Mouse (Mus musculus) spleen, adult 10 weeks (tissue): ENCODE data around the gene Fam214b. TPM values are rescaled to one million over a fixed set of nuclear protein-coding genes. Genes with fewer than 3 reads are reported as not detected.

Experiments
- polyA plus RNA-seq: library from polyadenylated mRNA; stranded (reverse); fragments of 350-450 nt; fragmentation: Illumina TruSeq; extraction: RNeasy Lipid Tissue Mini Kit (QIAGEN cat#74804); gene quantifications from one replicate; pipeline ENCODE4 v1.2.3, GENCODE M21; 2015; ENCODE audit warnings: low replicate concordance; ENCODE audit not compliant: insufficient read depth

Gene Fam214b
- 15.0 TPM for polyA plus RNA-seq

GRCm38 (mm10) chr4:43045659-43046302, at the start of gene Fam214b:
Gene Fam214b, minus strand, starts transcription at chr4:43046220.

GRCm38 (mm10) chr4:43058753-43059654, 13.0 kb upstream of the Fam214b start, which contains the start of gene Unc13b:
Gene Unc13b, plus strand, starts transcription at chr4:43058953.

GRCm38 (mm10) chr4:43031237-43031995, 14.6 kb downstream of the Fam214b start, which contains the start of gene Stoml2:
Gene Stoml2, minus strand, starts transcription at chr4:43031710.

DNA sequence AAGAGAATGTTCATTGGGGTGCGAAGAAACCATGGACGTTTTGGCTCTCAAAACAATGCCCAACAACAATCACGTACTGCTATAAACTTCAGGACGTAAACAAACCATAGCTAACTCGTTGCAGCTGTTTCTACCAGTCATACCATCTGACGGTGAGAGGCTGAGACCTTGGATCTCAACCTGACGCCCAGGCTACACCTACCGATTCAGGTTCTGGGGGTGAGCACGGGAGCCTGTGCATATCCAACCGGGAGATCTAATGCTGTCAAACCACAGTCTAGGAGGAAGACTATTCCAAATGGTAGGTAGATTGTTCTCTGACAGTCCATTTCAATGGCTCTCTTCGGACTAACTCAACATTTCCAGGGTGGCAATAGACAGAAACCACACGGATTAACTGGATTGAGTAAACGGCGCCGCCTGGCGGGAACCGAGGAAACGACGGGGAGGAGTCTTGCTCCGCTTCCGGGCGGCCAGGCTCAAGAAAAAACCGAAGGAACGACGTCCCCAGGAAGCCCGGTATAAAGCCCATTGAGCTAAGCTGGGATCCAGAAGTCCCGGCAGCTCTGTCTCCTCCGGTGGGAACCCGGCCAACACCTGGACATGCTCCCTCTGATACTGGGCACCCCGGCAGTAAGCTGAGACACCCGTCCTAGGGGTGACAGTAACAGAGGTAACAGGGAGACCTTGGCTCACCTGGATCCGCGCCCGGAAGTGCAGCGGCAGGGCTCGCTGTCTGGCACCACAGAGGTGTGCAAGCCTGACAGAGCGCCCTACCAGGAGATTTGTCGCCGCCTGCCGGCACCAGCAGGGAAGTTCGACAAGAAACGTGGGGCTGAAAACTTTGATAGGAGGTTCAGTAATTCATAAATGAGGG, 20.7 kb downstream of the Fam214b start, which contains the start of gene Pigo:
Pigo (minus strand) TSS at position 736 of the 877 bp plus-strand sequence.

GRCm38 (mm10) chr4:43010161-43011038, 35.6 kb downstream of the Fam214b start, which contains the start of gene Fancg:
Gene Fancg, minus strand, starts transcription at chr4:43010506.

DNA sequence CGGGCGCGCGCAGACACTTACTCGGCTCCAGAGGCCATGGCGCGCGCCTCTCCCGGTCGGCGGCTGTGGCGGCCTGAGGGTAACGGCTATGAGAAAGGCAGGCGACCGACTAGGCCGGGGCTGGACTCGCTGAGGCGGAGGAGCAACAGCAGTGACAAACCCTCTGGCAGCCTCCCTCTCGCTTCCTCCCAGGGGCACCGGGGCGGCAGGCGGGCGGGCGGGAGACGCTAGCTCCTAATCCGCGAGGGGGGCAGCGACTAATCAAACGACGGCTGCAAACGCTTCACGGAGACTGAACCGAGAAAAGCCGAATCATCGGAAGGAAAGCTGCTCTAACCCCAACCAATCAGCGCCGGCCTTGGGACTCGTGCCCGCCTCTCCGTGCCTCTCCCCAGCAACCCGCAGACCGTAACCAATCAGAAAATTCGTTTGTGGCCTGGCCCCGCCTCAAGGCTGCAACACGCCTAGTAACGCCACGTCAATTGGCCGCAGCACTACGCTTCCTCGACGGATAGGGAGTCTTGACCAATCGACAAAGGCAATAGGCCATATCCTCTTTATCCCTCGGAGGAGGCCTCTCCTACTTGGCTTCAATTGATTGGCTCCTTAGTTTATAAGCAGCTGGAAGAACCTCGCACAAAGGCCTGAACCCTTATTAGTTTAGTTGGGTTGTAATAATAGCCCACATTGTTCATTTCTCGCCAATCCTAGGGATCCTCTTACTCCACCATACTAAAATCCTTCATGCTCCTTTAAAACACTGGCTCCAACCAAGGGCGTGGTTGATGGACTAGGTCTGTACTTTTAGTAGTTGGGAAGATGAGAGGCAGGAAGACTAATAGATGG, 45.7 kb downstream of the Fam214b start, which contains the start of gene Vcp:
Vcp (minus strand) TSS at position 367 of the 846 bp plus-strand sequence.

Other genes starting within 250 kb of the Fam214b start
- gene Fam205a1, start 192.3 kb downstream of the Fam214b start, polyA plus RNA-seq = 0.07 TPM
- gene Gm12394, start 189.4 kb downstream of the Fam214b start, polyA plus RNA-seq = not detected
- not detected for gene Fam205c, start 172.0 kb downstream of the Fam214b start, polyA plus RNA-seq
- 2.0 TPM for gene Phf24, start 129.6 kb downstream of the Fam214b start, polyA plus RNA-seq
- gene Dnajb5, start 96.4 kb downstream of the Fam214b start, polyA plus RNA-seq = 12.7 TPM
- not detected for gene 1700022I11Rik, start 76.6 kb downstream of the Fam214b start, polyA plus RNA-seq
- 241 TPM for gene Vcp, start 45.7 kb downstream of the Fam214b start, polyA plus RNA-seq
- gene Fancg, start 35.7 kb downstream of the Fam214b start, polyA plus RNA-seq = 21.5 TPM
- gene Pigo, start 20.4 kb downstream of the Fam214b start, polyA plus RNA-seq = 12.9 TPM
- gene Stoml2, start 14.5 kb downstream of the Fam214b start, polyA plus RNA-seq = 64.6 TPM
- gene Unc13b, start 12.7 kb upstream of the Fam214b start, polyA plus RNA-seq = 1.6 TPM
- gene Atp8b5, start 220.9 kb upstream of the Fam214b start, polyA plus RNA-seq = 0.19 TPM